Mouse (Mus musculus): ENCODE data around the gene Polr2c.

GRCm38 (mm10) chr8:94917352-94917751, 60.1 kb downstream of the Polr2c start:
- TF ChIP-seq POLR2A (IDR thresholded peaks at IDR 0.05; ENCODE audit: low read depth, low read length), result no peak; the same call in none of the 2 replicates
- TF ChIP-seq SIN3A (IDR thresholded peaks at IDR 0.05; ENCODE audit: low read length), result no peak
- no peak for TF ChIP-seq JUND (conservative IDR thresholded peaks at IDR 0.05; ENCODE audit: low read depth, low read length)
- peak in 1 of 2 experiments; percentile 72; a peak in 2 of 4 replicates for TF ChIP-seq CTCF (conservative IDR thresholded peaks at IDR 0.05 in 1 of 2, IDR thresholded peaks at IDR 0.05 in 1 of 2; ENCODE audit: low read depth in 2 of 2, low read length in 2 of 2)
- no peak for TF ChIP-seq KAT2A (IDR thresholded peaks at IDR 0.05; ENCODE audit: insufficient replicate concordance, low read length)
- no peak for TF ChIP-seq EP300 (IDR thresholded peaks at IDR 0.05; ENCODE audit: low read length)

Data from CH12.LX (cell line).